Mouse (Mus musculus) embryonic facial prominence, embryonic 14.5 days (tissue): Measurements from ENCODE around the gene Anapc2. TPM values are rescaled to one million over a fixed set of nuclear protein-coding genes. Genes with fewer than 3 reads are reported as not detected.

Experiments used
- ATAC-seq: fragments of 200-750 bp; cut with Nextera tagmentation; 2 replicates; pipeline ENCODE4 v1.8.0; 2017; ENCODE audit warnings: low read depth, moderate number of reproducible peaks, moderate TSS enrichment
- DNase-seq: peaks from one replicate; pipeline ENCODE4 v3.0.0-alpha.2; 2015; ENCODE audit warnings: low spot score
- H3K27ac ChIP-seq: fragments of 300-500 bp; sonication (generic); replicated peaks from 2 replicates; pipeline ENCODE4 v1.5.1; 2014; ENCODE audit warnings: low read depth, mild to moderate bottlenecking, low read length, moderate library complexity
- H3K27me3 ChIP-seq: fragments of 300-500 bp; sonication (generic); replicated peaks from 2 replicates; pipeline ENCODE4 v1.6.1; 2014; ENCODE audit warnings: low read length; ENCODE audit not compliant: control insufficient read depth, insufficient read depth
- H3K36me3 ChIP-seq: fragments of 300-500 bp; sonication (generic); 2 replicates; pipeline ENCODE4 v1.6.1; 2014; ENCODE audit warnings: low read length, mixed read lengths; ENCODE audit not compliant: control insufficient read depth, insufficient read depth
- H3K4me1 ChIP-seq: fragments of 300-500 bp; sonication (generic); 2 replicates; pipeline ENCODE4 v1.6.1; 2014; ENCODE audit warnings: antibody characterized with exemption, low read length; ENCODE audit not compliant: control insufficient read depth, insufficient read depth
- H3K4me2 ChIP-seq: fragments of 300-500 bp; sonication (generic); 2 replicates; pipeline ENCODE4 v1.6.1; 2014; ENCODE audit warnings: low read depth, mild to moderate bottlenecking, low read length, moderate library complexity, mixed read lengths
- H3K4me3 ChIP-seq: fragments of 300-500 bp; sonication (generic); 2 replicates; pipeline ENCODE4 v1.5.1; 2014; ENCODE audit warnings: low read depth, mild to moderate bottlenecking, low read length
- H3K9ac ChIP-seq: fragments of 300-500 bp; sonication (generic); 2 replicates; pipeline ENCODE4 v1.6.1; 2014; ENCODE audit warnings: low read depth, mild to moderate bottlenecking, low read length, moderate library complexity, mixed read lengths
- H3K9me3 ChIP-seq: fragments of 300-500 bp; sonication (generic); 2 replicates; pipeline ENCODE4 v1.6.1; 2016; ENCODE audit warnings: low read length; ENCODE audit not compliant: control insufficient read depth
- WGBS: fragments of 180-500 bp; shearing (Covaris S2); extraction: QIAGEN DNeasy Blood & Tissue Kit; methylation state at CpG from one replicate; pipeline ENCODE4 v1.1.7; 2014; 5-methylcytosine and 5-hydroxymethylcytosine counted together
- polyA plus RNA-seq: library from polyadenylated mRNA; unstranded; fragments of >200 nt; fragmentation: Nextera tagmentation; extraction: Ambion mirVana; gene quantifications from 2 replicates; pipeline ENCODE4 v1.2.1, GENCODE M21; 2014

Gene Anapc2
- polyA plus RNA-seq, 1 experiment from 2014 or later: 104 TPM

- Histone ChIP-seq H3K4me2 (peak overlapping the region; percentile 86), H3K9ac (peak overlapping the region; percentile 91), H3K27ac (no peak overlapping the region), H3K36me3 (peaks cover 46% of the 10 kb centered on the region), H3K4me3 (peak overlapping the region; percentile 85), H3K9me3 (no peaks in the 10 kb centered on the region), H3K4me1 (peaks cover 14% of the 10 kb centered on the region), H3K27me3 (no peaks in the 10 kb centered on the region)
- no peak for ATAC-seq
- DNase-seq: no peak
- 81% methylated on average over 2 of the region's 2 CpGs for WGBS
Observed at GRCm38 (mm10) chr2:25333569-25333968, 61.3 kb downstream of the Anapc2 start.

Other genes starting within 250 kb of the Anapc2 start
- 55.5 and 56.2 TPM in 2 replicates for gene Nsmf, start 218.1 kb upstream of the Anapc2 start, polyA plus RNA-seq
- gene Entpd8, start 192.2 kb upstream of the Anapc2 start, polyA plus RNA-seq: 0.22 TPM in 1 of 2 replicates, not detected in the other
- gene Noxa1, start 177.3 kb upstream of the Anapc2 start, polyA plus RNA-seq: 0.38 and 0.71 TPM in 2 replicates
- 16.5 and 20.9 TPM in 2 replicates for gene Nrarp, start 91.7 kb upstream of the Anapc2 start, polyA plus RNA-seq
- 7.5 and 7.8 TPM in 2 replicates for gene Tor4a, start 75.6 kb upstream of the Anapc2 start, polyA plus RNA-seq
- 76.8 and 94.4 TPM in 2 replicates for gene Nelfb, start 61.0 kb upstream of the Anapc2 start, polyA plus RNA-seq
- gene Stpg3, start 57.8 kb upstream of the Anapc2 start, polyA plus RNA-seq: not detected in 2 replicates
- gene Fam166a, start 53.7 kb upstream of the Anapc2 start, polyA plus RNA-seq: not detected in 2 replicates
- 429 and 461 TPM in 2 replicates for gene Tubb4b, start 47.8 kb upstream of the Anapc2 start, polyA plus RNA-seq
- gene Slc34a3, start 38.1 kb upstream of the Anapc2 start, polyA plus RNA-seq: not detected in 2 replicates
- gene Rnf224, start 35.7 kb upstream of the Anapc2 start, polyA plus RNA-seq: not detected in 2 replicates
- gene Rnf208, start 30.2 kb upstream of the Anapc2 start, polyA plus RNA-seq: 11.8 and 16.3 TPM in 2 replicates
- gene Cysrt1, start 30.0 kb upstream of the Anapc2 start, polyA plus RNA-seq: 3.2 and 10.2 TPM in 2 replicates
- gene AL732309.1, start 25.6 kb upstream of the Anapc2 start, polyA plus RNA-seq: 4.5 and 6.1 TPM in 2 replicates
- 16.1 and 16.6 TPM in 2 replicates for gene Tmem203, start 17.0 kb upstream of the Anapc2 start, polyA plus RNA-seq
- gene Tprn, start 9.9 kb upstream of the Anapc2 start, polyA plus RNA-seq: 4.6 and 5.1 TPM in 2 replicates
- gene Ssna1, start within 50 bp of the Anapc2 start, polyA plus RNA-seq: 227 and 240 TPM in 2 replicates
- gene Tmem210, start 15.7 kb downstream of the Anapc2 start, polyA plus RNA-seq: not detected in 2 replicates
- gene Lrrc26, start 17.4 kb downstream of the Anapc2 start, polyA plus RNA-seq: 2.3 and 5.1 TPM in 2 replicates
- 1.7 and 1.8 TPM in 2 replicates for gene Grin1, start 46.7 kb downstream of the Anapc2 start, polyA plus RNA-seq
- gene Man1b1, start 59.9 kb downstream of the Anapc2 start, polyA plus RNA-seq: 74.7 and 75.0 TPM in 2 replicates
- gene Dpp7, start 83.9 kb downstream of the Anapc2 start, polyA plus RNA-seq: 19.7 and 23.8 TPM in 2 replicates
- 20.8 and 20.9 TPM in 2 replicates for gene Uap1l1, start 93.2 kb downstream of the Anapc2 start, polyA plus RNA-seq
- 21.4 and 29.3 TPM in 2 replicates for gene Sapcd2, start 99.8 kb downstream of the Anapc2 start, polyA plus RNA-seq
- 11.3 and 12.9 TPM in 2 replicates for gene Entpd2, start 123.4 kb downstream of the Anapc2 start, polyA plus RNA-seq
- 75.1 TPM in 2 replicates for gene Npdc1, start 126.9 kb downstream of the Anapc2 start, polyA plus RNA-seq
- 0.10 and 0.11 TPM in 2 replicates for gene Fut7, start 150.8 kb downstream of the Anapc2 start, polyA plus RNA-seq
- gene Abca2, start 156.2 kb downstream of the Anapc2 start, polyA plus RNA-seq: 6.4 and 6.9 TPM in 2 replicates
- gene Clic3, start 184.4 kb downstream of the Anapc2 start, polyA plus RNA-seq: 11.2 and 22.7 TPM in 2 replicates
- gene Paxx, start 188.6 kb downstream of the Anapc2 start, polyA plus RNA-seq: 39.3 and 41.7 TPM in 2 replicates
- gene Ptgds, start 197.6 kb downstream of the Anapc2 start, polyA plus RNA-seq: 156 and 191 TPM in 2 replicates
- not detected in 2 replicates for gene Lcn12, start 221.4 kb downstream of the Anapc2 start, polyA plus RNA-seq
- gene Fbxw5, start 228.3 kb downstream of the Anapc2 start, polyA plus RNA-seq: 56.9 and 73.6 TPM in 2 replicates
- gene C8g, start 229.2 kb downstream of the Anapc2 start, polyA plus RNA-seq: 5.0 and 5.1 TPM in 2 replicates